Mouse (Mus musculus) ES-E14 (cell line): ENCODE data around the gene Tmem186.

ENCODE experiments used
- CHD2 ChIP-seq: IDR thresholded peaks from 2 replicates; pipeline ENCODE4 v1.6.1; 2014; ENCODE audit warnings: mild to moderate bottlenecking, low read depth, low read length, inconsistent platforms
- HCFC1 ChIP-seq: IDR thresholded peaks from 2 replicates; pipeline ENCODE4 v1.6.1; 2012; ENCODE audit warnings: low read length, inconsistent platforms, borderline replicate concordance; ENCODE audit not compliant: insufficient read depth
- MAFK ChIP-seq: IDR thresholded peaks from 2 replicates; pipeline ENCODE4 v1.6.1; 2014; ENCODE audit warnings: mild to moderate bottlenecking, low read depth, low read length, inconsistent platforms; ENCODE audit not compliant: insufficient read depth
- ZC3H11A ChIP-seq: IDR thresholded peaks from 2 replicates; pipeline ENCODE4 v1.6.1; 2012; ENCODE audit warnings: low read depth, mild to moderate bottlenecking, inconsistent platforms, low read length, borderline replicate concordance
- ZNF384 ChIP-seq: IDR thresholded peaks from 2 replicates; pipeline ENCODE4 v1.6.1; 2012; ENCODE audit warnings: low read depth, low read length, inconsistent platforms

GRCm38 (mm10) chr16:8585056-8585455 is 52.5 kb downstream of the Tmem186 start:
- TF ChIP-seq MAFK = no peak
- no peak for TF ChIP-seq HCFC1
- TF ChIP-seq ZC3H11A = no peak
- TF ChIP-seq ZNF384 = no peak
- TF ChIP-seq CHD2 = no peak
